Mouse (Mus musculus) liver, postnatal 0 days (tissue): ENCODE measurements around the gene Setd1b.

Source experiments
- CTCF ChIP-seq: sonication (generic); IDR thresholded peaks from 2 replicates; pipeline ENCODE4 v1.5.1; 2016; ENCODE audit warnings: antibody characterized with exemption, low read depth
- EP300 ChIP-seq: IDR thresholded peaks from 2 replicates; pipeline ENCODE4 v1.6.1; 2016; ENCODE audit warnings: antibody characterized with exemption, low read depth, mild to moderate bottlenecking

DNA sequence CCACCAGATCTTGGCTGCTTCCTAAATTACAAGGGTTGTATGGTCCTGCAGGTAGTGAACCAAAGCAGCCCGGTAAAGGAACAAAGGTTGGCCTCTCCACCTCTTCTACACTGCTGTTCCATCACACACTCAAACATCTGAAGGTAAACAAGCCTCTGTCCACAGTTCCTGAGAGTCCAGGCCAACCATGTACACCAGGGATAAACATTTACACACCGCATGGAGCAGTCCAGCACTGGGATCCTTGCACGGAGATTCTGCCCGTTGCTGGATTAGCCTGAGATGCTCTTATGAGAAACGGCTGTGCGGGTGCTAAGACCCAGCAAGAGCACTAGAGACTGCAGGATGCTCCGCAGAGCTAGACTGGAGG lies 59.5 kb downstream of the Setd1b start:
- TF ChIP-seq CTCF, result no peak
- TF ChIP-seq EP300, result no peak; the same call in 1 of the 2 replicates
